Mouse (Mus musculus): ENCODE measurements around the gene Kbtbd2. TPM values are rescaled to one million over a fixed set of nuclear protein-coding genes. Genes with fewer than 3 reads are reported as not detected.

Kbtbd2 gene
- polyA plus RNA-seq, 1 experiment from 2014 or later, result 8.1 TPM

DNA sequence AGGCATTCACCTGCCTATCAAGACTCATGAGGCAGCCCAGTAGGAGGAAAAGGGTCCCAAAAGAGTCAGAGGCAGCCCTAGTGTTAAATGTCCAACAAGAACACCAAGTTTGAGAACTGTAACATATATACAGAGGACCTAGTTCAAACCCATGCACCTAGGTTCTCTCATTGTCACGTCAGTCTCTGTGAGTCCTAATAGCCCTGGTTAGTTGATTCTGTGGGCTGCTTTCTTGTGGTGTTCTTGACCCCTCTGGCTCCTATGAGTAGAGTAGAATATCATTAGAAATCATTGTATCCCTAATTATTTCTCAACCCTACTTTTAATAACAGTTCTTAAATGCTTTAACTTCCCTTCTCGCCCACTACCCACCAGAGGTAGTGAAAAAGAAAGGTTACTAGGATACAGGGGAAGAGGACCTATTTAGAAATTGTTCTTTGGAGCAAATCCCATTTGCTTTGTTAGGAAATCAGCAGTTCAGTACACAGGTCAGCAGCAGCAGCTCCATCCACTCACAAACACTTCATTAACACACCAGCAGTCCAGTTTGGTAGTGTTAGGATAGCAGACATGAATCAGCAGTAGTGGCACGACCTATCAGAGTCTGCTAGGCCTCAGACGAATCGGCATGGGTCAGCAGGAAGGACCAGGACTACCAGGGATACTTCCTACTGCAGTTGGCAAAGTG, 21.0 kb upstream of the Kbtbd2 start:
- no peak overlapping the region for H3K9ac ChIP-seq (ENCODE audit: low read depth, low read length)
- H3K9me3 ChIP-seq (ENCODE audit: control insufficient read depth), result no peaks in the 10 kb centered on the region
- TF ChIP-seq CTCF (IDR thresholded peaks at IDR 0.05; ENCODE audit: low read depth), result no peak
- H3K4me3 ChIP-seq (ENCODE audit: low read depth, low read length), result no peak overlapping the region
- ATAC-seq, result no peak
- H3K4me2 ChIP-seq (replicated peaks; ENCODE audit: low read depth), result no peak overlapping the region
- H3K4me1 ChIP-seq (replicated peaks; ENCODE audit: control insufficient read depth, insufficient read depth, low read length), result no peaks in the 10 kb centered on the region
- no peaks in the 10 kb centered on the region for H3K36me3 ChIP-seq (ENCODE audit: control insufficient read depth, insufficient read depth)
- WGBS, result 83% methylated on average over 5 of the region's 5 CpGs
- H3K27ac ChIP-seq (ENCODE audit: low read depth, low read length), result no peak overlapping the region
- H3K27me3 ChIP-seq (replicated peaks; ENCODE audit: control insufficient read depth, insufficient read depth, low read length), result no peaks in the 10 kb centered on the region

DNA sequence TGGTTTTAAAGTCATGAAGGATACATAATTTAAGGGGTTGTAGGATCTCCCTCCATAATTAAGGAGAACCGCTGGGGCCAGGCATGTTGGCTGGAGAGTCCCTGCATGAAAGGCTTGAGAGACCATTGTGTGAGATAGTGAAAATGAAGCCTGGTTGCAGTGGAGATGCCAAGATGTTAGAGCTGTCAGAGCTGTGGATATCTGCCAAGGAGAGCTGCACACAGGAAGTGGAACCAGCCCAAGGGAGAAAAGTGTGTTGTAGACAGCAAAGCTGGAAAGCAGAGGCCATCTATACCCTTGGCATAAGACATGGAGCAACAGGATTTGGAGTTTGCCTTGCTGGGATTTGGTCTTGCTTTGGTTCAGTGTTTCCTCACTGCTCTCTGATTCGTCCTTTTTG, 15.7 kb upstream of the Kbtbd2 start:
- H3K27me3 ChIP-seq (replicated peaks; ENCODE audit: control insufficient read depth, insufficient read depth, low read length), result no peaks in the 10 kb centered on the region
- no peak overlapping the region for H3K9ac ChIP-seq (ENCODE audit: low read depth, low read length)
- 72% methylated on average over 2 of the region's 2 CpGs for WGBS
- no peak overlapping the region for H3K4me2 ChIP-seq (replicated peaks; ENCODE audit: low read depth)
- H3K9me3 ChIP-seq (ENCODE audit: control insufficient read depth), result no peaks in the 10 kb centered on the region
- H3K4me1 ChIP-seq (replicated peaks; ENCODE audit: control insufficient read depth, insufficient read depth, low read length), result no peaks in the 10 kb centered on the region
- no peak for ATAC-seq
- TF ChIP-seq CTCF (IDR thresholded peaks at IDR 0.05; ENCODE audit: low read depth), result no peak
- H3K36me3 ChIP-seq (ENCODE audit: control insufficient read depth, insufficient read depth), result no peaks in the 10 kb centered on the region
- no peak overlapping the region for H3K4me3 ChIP-seq (ENCODE audit: low read depth, low read length)
- no peak overlapping the region for H3K27ac ChIP-seq (ENCODE audit: low read depth, low read length)

DNA sequence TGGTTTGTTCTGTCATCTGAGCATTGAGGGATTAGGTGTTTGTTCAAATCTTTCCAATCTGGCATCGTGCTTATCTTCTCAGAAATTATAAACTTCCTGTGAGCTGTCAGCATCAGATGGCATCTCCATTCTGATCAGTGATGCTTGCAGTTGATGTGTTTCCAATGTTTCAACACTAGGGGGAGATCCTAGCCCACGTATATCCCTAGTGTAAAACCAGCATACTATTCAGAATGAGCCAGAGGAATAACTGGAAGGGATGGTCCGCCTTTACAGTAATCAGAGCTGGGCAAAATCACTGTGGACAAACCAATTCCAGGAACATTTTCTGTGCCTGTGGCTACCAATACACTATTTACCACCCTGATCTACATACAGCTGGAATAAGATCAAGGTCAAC, 11.0 kb upstream of the Kbtbd2 start:
- no peak overlapping the region for H3K4me2 ChIP-seq (replicated peaks; ENCODE audit: low read depth)
- H3K27ac ChIP-seq (ENCODE audit: low read depth, low read length), result no peak overlapping the region
- TF ChIP-seq CTCF (IDR thresholded peaks at IDR 0.05; ENCODE audit: low read depth), result peak; percentile 93
- no peak overlapping the region for H3K9ac ChIP-seq (ENCODE audit: low read depth, low read length)
- no peak overlapping the region for H3K4me3 ChIP-seq (ENCODE audit: low read depth, low read length)
- peak; percentile 56; the same call in 1 of the 2 replicates for ATAC-seq
- H3K9me3 ChIP-seq (ENCODE audit: control insufficient read depth), result no peaks in the 10 kb centered on the region
- no peaks in the 10 kb centered on the region for H3K4me1 ChIP-seq (replicated peaks; ENCODE audit: control insufficient read depth, insufficient read depth, low read length)
- no peaks in the 10 kb centered on the region for H3K27me3 ChIP-seq (replicated peaks; ENCODE audit: control insufficient read depth, insufficient read depth, low read length)
- 12% methylated on average over 3 of the region's 3 CpGs for WGBS
- no peaks in the 10 kb centered on the region for H3K36me3 ChIP-seq (ENCODE audit: control insufficient read depth, insufficient read depth)

DNA sequence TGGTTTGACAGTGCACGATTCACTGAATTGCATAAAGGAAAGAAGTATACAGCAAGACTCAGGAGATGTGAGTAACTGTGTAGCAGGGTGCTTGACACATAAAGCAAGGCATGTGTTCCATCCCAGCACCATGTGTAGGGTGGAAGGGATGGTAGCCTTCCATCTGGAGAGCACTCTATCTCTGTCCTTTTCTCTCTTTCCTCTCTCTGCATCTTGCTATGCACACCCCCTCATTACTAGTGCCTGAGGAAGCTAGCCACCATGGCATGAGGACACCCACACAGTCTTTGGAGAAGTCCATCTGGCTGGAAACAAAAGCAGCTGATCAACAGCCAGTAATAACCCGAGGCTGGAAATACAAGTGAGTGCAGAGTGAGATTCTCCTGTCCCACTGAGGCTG, 8.6 kb upstream of the Kbtbd2 start:
- H3K27ac ChIP-seq (ENCODE audit: low read depth, low read length), result no peak overlapping the region
- H3K4me3 ChIP-seq (ENCODE audit: low read depth, low read length), result no peak overlapping the region
- ATAC-seq, result no peak
- no peaks in the 10 kb centered on the region for H3K36me3 ChIP-seq (ENCODE audit: control insufficient read depth, insufficient read depth)
- no peak overlapping the region for H3K4me2 ChIP-seq (replicated peaks; ENCODE audit: low read depth)
- H3K9ac ChIP-seq (ENCODE audit: low read depth, low read length), result no peak overlapping the region
- WGBS, result 65% methylated on average over 2 of the region's 2 CpGs
- no peaks in the 10 kb centered on the region for H3K9me3 ChIP-seq (ENCODE audit: control insufficient read depth)
- no peaks in the 10 kb centered on the region for H3K4me1 ChIP-seq (replicated peaks; ENCODE audit: control insufficient read depth, insufficient read depth, low read length)
- H3K27me3 ChIP-seq (replicated peaks; ENCODE audit: control insufficient read depth, insufficient read depth, low read length), result no peaks in the 10 kb centered on the region
- no peak for TF ChIP-seq CTCF (IDR thresholded peaks at IDR 0.05; ENCODE audit: low read depth)

DNA sequence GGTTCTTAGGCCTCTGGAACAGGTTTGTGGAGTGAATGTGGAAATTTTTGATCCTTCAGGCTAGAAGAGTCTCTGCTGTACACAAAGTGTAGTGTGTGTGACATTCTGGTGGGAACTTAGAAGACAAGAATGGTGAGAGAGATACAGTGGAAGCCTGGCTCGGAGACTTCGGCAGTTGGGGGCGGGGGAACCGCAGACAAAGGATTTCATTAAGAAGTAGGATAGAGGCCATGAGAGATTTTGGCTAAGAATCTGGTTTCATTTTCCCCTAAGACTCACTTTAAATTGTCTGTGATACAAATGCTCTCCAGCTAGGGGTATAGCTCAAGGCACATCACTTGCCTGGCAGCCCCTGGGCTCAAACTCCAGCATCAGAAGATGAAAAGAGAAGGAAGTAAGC, 7.4 kb upstream of the Kbtbd2 start:
- Histone ChIP-seq H3K27me3 (replicated peaks; ENCODE audit: control insufficient read depth, insufficient read depth, low read length) (no peaks in the 10 kb centered on the region), H3K9ac (ENCODE audit: low read depth, low read length) (no peak overlapping the region), H3K4me1 (replicated peaks; ENCODE audit: control insufficient read depth, insufficient read depth, low read length) (no peaks in the 10 kb centered on the region), H3K4me2 (replicated peaks; ENCODE audit: low read depth) (no peak overlapping the region), H3K9me3 (ENCODE audit: control insufficient read depth) (no peaks in the 10 kb centered on the region), H3K4me3 (ENCODE audit: low read depth, low read length) (no peak overlapping the region), H3K27ac (ENCODE audit: low read depth, low read length) (no peak overlapping the region), H3K36me3 (ENCODE audit: control insufficient read depth, insufficient read depth) (no peaks in the 10 kb centered on the region)
- ATAC-seq, result no peak
- no peak for TF ChIP-seq CTCF (IDR thresholded peaks at IDR 0.05; ENCODE audit: low read depth)
- WGBS, result 92% methylated on average over 4 of the region's 4 CpGs

DNA sequence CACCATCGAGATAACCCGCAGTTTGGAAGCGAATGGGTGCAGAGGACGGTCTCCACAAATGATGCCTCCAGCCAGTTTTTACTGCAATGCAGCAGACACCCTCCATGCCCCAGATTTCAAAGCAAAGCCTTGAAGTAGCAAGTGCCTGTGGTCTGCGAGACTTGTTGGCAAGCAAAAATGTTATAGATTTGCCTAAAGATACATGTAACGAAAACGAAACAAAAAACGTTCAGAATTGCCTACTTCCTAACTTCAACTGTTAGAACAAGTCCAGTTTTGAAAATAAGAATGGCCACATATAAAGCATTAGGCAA, 496 bp upstream of the Kbtbd2 start:
- Histone ChIP-seq H3K27ac (ENCODE audit: low read depth, low read length) (peak overlapping the region; percentile 99), H3K9ac (ENCODE audit: low read depth, low read length) (peak overlapping the region; percentile 93), H3K4me2 (replicated peaks; ENCODE audit: low read depth) (peak overlapping the region; percentile 80), H3K4me1 (replicated peaks; ENCODE audit: control insufficient read depth, insufficient read depth, low read length) (peaks cover 10% of the 10 kb centered on the region), H3K9me3 (ENCODE audit: control insufficient read depth) (no peaks in the 10 kb centered on the region), H3K27me3 (replicated peaks; ENCODE audit: control insufficient read depth, insufficient read depth, low read length) (no peaks in the 10 kb centered on the region), H3K36me3 (ENCODE audit: control insufficient read depth, insufficient read depth) (no peaks in the 10 kb centered on the region), H3K4me3 (ENCODE audit: low read depth, low read length) (peak overlapping the region; percentile 88)
- no peak for ATAC-seq
- WGBS, result 15% methylated on average over 8 of the region's 8 CpGs
- TF ChIP-seq CTCF (IDR thresholded peaks at IDR 0.05; ENCODE audit: low read depth), result no peak

Measured in intestine, postnatal 0 days (tissue).